Mouse (Mus musculus): ENCODE measurements at regions not wholly inside any gene's neighbourhood (a gene's known extent, or its start where the extent isn't known, plus 50 kb on each side); places are given as distances from the start of the nearest gene placed in this dataset.

- TF ChIP-seq CTCF (IDR thresholded peaks at IDR 0.05; ENCODE audit: extremely low read depth, insufficient read depth, insufficient read length, insufficient replicate concordance) (no peak), POLR2A (IDR thresholded peaks at IDR 0.05; ENCODE audit: low read depth, low read length) (no peak)
Measured at GRCm38 (mm10) chr4:8362409-8362808, 123.6 kb upstream of the Car8 start.
